26 mouse cellular contexts compared by ENCODE assay signal in genomic region chr3:130884393-130884792, GRCm38 (mm10).
DNase-seq lines count a peak whose midpoint lies in the region; ATAC-seq and TF ChIP-seq lines count a peak whose summit lies in the region.
"Had no signal": no experiment of that assay in that cellular context is flagged by ENCODE, and none has a peak within 500 bp of the region (broad histone marks: within the 10 kb centered on the region; RNA-seq: fewer than 3 reads in every experiment).

No protein-coding gene starts in this region.

- no peaks in the 10 kb centered on the region; the same call in 1 of the 2 replicates for H3K4me1 ChIP-seq in lung, embryonic 16.5 days (replicated peaks; ENCODE audit: control insufficient read depth, insufficient read depth, low read length)
- H3K4me1 ChIP-seq: forebrain, embryonic 13.5 days had no signal

- no peaks in the 10 kb centered on the region for H3K9me3 ChIP-seq in lung, embryonic 16.5 days (ENCODE audit: control insufficient read depth, low read length)
- H3K9me3 ChIP-seq: heart, embryonic 10.5 days had no signal

- H3K4me3 ChIP-seq in layer of hippocampus, adult 2 months = no peak overlapping the region
- H3K4me3 ChIP-seq in lung, embryonic 16.5 days (ENCODE audit: low read length) = no peak overlapping the region
- H3K4me3 ChIP-seq: forebrain, embryonic 10.5 days; forebrain, embryonic 13.5 days; gastrocnemius, adult 2 months; heart, adult 2 months; heart, embryonic 10.5 days; heart, embryonic 13.5 days had no signal

- 0 out of 2 replicates have a peak, but pooled peaks have one; percentile 19 for ATAC-seq in lung, embryonic 16.5 days (ENCODE audit: low read depth)
- ATAC-seq: activated CD4-positive, CD25-positive, alpha-beta regulatory T cell, adult 4 months; forebrain, embryonic 13.5 days; forebrain, postnatal 0 days; hindbrain, postnatal 0 days; inflammation-experienced regulatory T-cells, adult 6 months had no signal

- H3K27ac ChIP-seq in layer of hippocampus, adult 2 months = 0 out of 2 replicates have a peak overlapping the region, but pooled peaks have one; percentile 18
- H3K27ac ChIP-seq in lung, embryonic 16.5 days (ENCODE audit: low read length) = 0 out of 2 replicates have a peak overlapping the region, but pooled peaks have one; percentile 3
- H3K27ac ChIP-seq: forebrain, embryonic 10.5 days; forebrain, embryonic 13.5 days; gastrocnemius, adult 2 months; heart, adult 2 months; heart, embryonic 10.5 days; heart, embryonic 13.5 days; hindbrain, embryonic 14.5 days; hindbrain, postnatal 0 days had no signal

- peak; percentile 27 for DNase-seq in adrenal gland, postnatal 10 days
- no peak for DNase-seq in adrenal gland, adult 18-20 months (ENCODE audit: low spot score in 2 of 2)
- no peak for DNase-seq in layer of hippocampus, adult 2 months (ENCODE audit: low spot score in 2 of 2)
- no peak for DNase-seq in layer of hippocampus, postnatal 25 days (ENCODE audit: extremely low spot score in 1 of 2, low spot score in 1 of 2)
- DNase-seq in lung, postnatal 25 days (ENCODE audit: low spot score) = no peak
- DNase-seq in skeletal muscle tissue, adult 2 months (ENCODE audit: low read depth, low spot score) = peak; percentile 20
- no peak for DNase-seq in left cerebral cortex, postnatal 10 days (ENCODE audit: extremely low spot score in 1 of 2, low spot score in 2 of 2)
- DNase-seq: adrenal gland, adult 2 months; cerebellum, adult 11-12 months; cerebellum, adult 9-10 months; cerebellum, postnatal 14 days; forebrain, postnatal 0 days; gastrocnemius, adult 2 months; gastrocnemius, postnatal 14 days; heart, adult 2 months; heart, postnatal 14 days; heart, postnatal 4 days had no signal

- H3K4me2 ChIP-seq in lung, embryonic 16.5 days (ENCODE audit: low read depth, low read length) = no peak overlapping the region
- H3K4me2 ChIP-seq: forebrain, embryonic 13.5 days; heart, embryonic 13.5 days; hindbrain, embryonic 14.5 days had no signal

- intact Hi-C loops in left cerebral cortex, postnatal 10 days (cut with DNase I) = no loop called here

- H3K36me3 ChIP-seq in lung, embryonic 16.5 days (ENCODE audit: control insufficient read depth, insufficient read depth, low read length) = no peaks in the 10 kb centered on the region
- H3K36me3 ChIP-seq: forebrain, embryonic 10.5 days; heart, embryonic 10.5 days; heart, embryonic 13.5 days had no signal

- no peaks in the 10 kb centered on the region for H3K27me3 ChIP-seq in lung, embryonic 16.5 days (ENCODE audit: control insufficient read depth, insufficient read depth, low read depth, low read length)
- H3K27me3 ChIP-seq: forebrain, embryonic 13.5 days; heart, embryonic 13.5 days had no signal

- no peak for TF ChIP-seq CTCF in layer of hippocampus, adult 2 months (conservative IDR thresholded peaks at IDR 0.05)

- no peak overlapping the region for H3K9ac ChIP-seq in lung, embryonic 16.5 days (ENCODE audit: low read length)
- H3K9ac ChIP-seq: forebrain, embryonic 13.5 days; forebrain, postnatal 0 days; heart, embryonic 13.5 days; hindbrain, embryonic 14.5 days had no signal

- 54% methylated on average over 9 of the region's 9 CpGs for WGBS in lung, embryonic 16.5 days

Comparison
In these comparisons a context has a peak if more than half of its experiments do, and no peak if none do; other contexts are left out.
1. DNase-seq: peak in adrenal gland, postnatal 10 days (single experiment) and skeletal muscle tissue, adult 2 months (single experiment); none in adrenal gland, adult 18-20 months (0 of 2), layer of hippocampus, adult 2 months (0 of 2), layer of hippocampus, postnatal 25 days (0 of 2), lung, postnatal 25 days (single experiment) and left cerebral cortex, postnatal 10 days (0 of 2).